Mouse (Mus musculus): ENCODE results near the gene Polr2j. TPM values are rescaled to one million over a fixed set of nuclear protein-coding genes. Genes with fewer than 3 reads are reported as not detected.

Polr2j gene
- polyA plus RNA-seq, 1 experiment from 2014 or later: 261 TPM

DNA sequence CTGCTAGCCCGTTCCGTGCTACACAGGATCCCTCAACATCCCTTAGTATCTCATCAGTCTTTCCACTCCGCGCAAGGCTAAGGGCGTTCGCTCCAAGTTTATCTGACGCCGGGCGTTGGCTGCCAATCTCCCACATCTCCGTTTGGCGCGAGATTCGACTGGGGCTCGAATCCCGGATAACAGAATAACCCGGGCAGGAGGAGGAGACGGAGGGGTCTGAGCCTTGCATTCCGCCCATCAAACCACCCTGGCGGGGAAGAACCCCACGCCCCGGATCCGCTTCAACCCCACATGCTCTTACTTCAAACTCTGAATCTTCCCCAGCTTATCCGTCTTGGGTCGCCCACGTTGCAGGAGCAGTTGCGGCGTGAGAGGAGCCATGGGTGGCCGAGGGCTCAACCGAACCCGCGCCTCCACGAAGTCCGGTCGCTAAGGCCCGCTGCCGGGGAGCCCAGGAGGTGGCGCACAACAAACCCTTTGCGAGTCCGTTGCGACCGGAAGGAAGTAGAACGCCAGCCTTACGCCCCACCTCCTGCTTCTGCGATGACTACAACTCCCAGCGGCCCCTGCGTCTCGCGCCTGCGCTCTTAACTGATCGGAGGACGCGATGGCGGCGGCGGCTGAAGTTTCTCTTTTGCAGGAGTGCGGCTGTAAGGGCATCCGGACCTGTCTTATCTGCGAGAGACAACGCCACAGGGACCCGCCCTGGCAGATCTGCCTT, 19.3 kb downstream of the Polr2j start, which contains the start of the genes Lrwd1 and Alkbh4:
TSS of gene Lrwd1 (minus strand) at position 504 of the 721 bp plus-strand sequence.
TSS of gene Alkbh4 (plus strand) at position 576 of the 721 bp plus-strand sequence.
- peak within 1 kb of the TSS; percentile 80 for H3K9ac ChIP-seq (ENCODE audit: low read depth, low read length)
- WGBS: under 1% methylated on average over 60 of the region's 60 CpGs
- H3K4me1 ChIP-seq (replicated peaks; ENCODE audit: control insufficient read depth, insufficient read depth, low read length): peaks cover 13% of the 10 kb centered on the region
- no peaks in the 10 kb centered on the region for H3K27me3 ChIP-seq (replicated peaks; ENCODE audit: control insufficient read depth, insufficient read depth, low read length)
- peak within 1 kb of the TSS; percentile 71 for H3K4me3 ChIP-seq (ENCODE audit: low read depth, low read length)
- peak; percentile 90 for ATAC-seq (replicated peaks; ENCODE audit: low FRiP score)
- no peaks in the 10 kb centered on the region for H3K9me3 ChIP-seq (ENCODE audit: control insufficient read depth, low read length)
- H3K4me2 ChIP-seq: peak within 1 kb of the TSS; percentile 78
- peak; percentile 95 for DNase-seq (ENCODE audit: low spot score)
- peak within 1 kb of the TSS; percentile 79 for H3K27ac ChIP-seq (ENCODE audit: low read depth, low read length)
- peaks cover 21% of the 10 kb centered on the region for H3K36me3 ChIP-seq (ENCODE audit: control insufficient read depth, insufficient read depth, low read length)

- Histone ChIP-seq H3K27me3 (replicated peaks; ENCODE audit: control insufficient read depth, insufficient read depth, low read length) (no peaks in the 10 kb centered on the region), H3K4me3 (ENCODE audit: low read depth, low read length) (peak overlapping the region; percentile 71), H3K4me2 (peak overlapping the region; percentile 78), H3K27ac (ENCODE audit: low read depth, low read length) (peak overlapping the region; percentile 63), H3K4me1 (replicated peaks; ENCODE audit: control insufficient read depth, insufficient read depth, low read length) (peaks cover 13% of the 10 kb centered on the region), H3K9me3 (ENCODE audit: control insufficient read depth, low read length) (no peaks in the 10 kb centered on the region), H3K36me3 (ENCODE audit: control insufficient read depth, insufficient read depth, low read length) (peaks cover 27% of the 10 kb centered on the region), H3K9ac (ENCODE audit: low read depth, low read length) (peak overlapping the region; percentile 77)
- DNase-seq (ENCODE audit: low spot score) (no peak), ATAC-seq (replicated peaks; ENCODE audit: low FRiP score) (no peak; the same call in 1 of the 2 replicates)
- 8% methylated on average over 20 of the region's 20 CpGs for whole genome bisulfite sequencing
Measured at GRCm38 (mm10) chr5:136136292-136136990, 20.0 kb downstream of the Polr2j start.

GRCm38 (mm10) chr5:136137658-136138274, 21.3 kb downstream of the Polr2j start:
- Histone ChIP-seq H3K27ac (ENCODE audit: low read depth, low read length) (peak overlapping the region; percentile 48; the same call in 1 of the 2 replicates), H3K4me1 (replicated peaks; ENCODE audit: control insufficient read depth, insufficient read depth, low read length) (peaks cover 13% of the 10 kb centered on the region), H3K4me3 (ENCODE audit: low read depth, low read length) (peak overlapping the region; percentile 71; the same call in 1 of the 2 replicates), H3K4me2 (peak overlapping the region; percentile 78), H3K9me3 (ENCODE audit: control insufficient read depth, low read length) (no peaks in the 10 kb centered on the region), H3K9ac (ENCODE audit: low read depth, low read length) (no peak overlapping the region), H3K27me3 (replicated peaks; ENCODE audit: control insufficient read depth, insufficient read depth, low read length) (no peaks in the 10 kb centered on the region), H3K36me3 (ENCODE audit: control insufficient read depth, insufficient read depth, low read length) (peaks cover 26% of the 10 kb centered on the region)
- peak; percentile 54 for DNase-seq (ENCODE audit: low spot score)
- no peak; the same call in 1 of the 2 replicates for ATAC-seq (replicated peaks; ENCODE audit: low FRiP score)
- WGBS: 57% methylated on average over 13 of the region's 13 CpGs

DNA sequence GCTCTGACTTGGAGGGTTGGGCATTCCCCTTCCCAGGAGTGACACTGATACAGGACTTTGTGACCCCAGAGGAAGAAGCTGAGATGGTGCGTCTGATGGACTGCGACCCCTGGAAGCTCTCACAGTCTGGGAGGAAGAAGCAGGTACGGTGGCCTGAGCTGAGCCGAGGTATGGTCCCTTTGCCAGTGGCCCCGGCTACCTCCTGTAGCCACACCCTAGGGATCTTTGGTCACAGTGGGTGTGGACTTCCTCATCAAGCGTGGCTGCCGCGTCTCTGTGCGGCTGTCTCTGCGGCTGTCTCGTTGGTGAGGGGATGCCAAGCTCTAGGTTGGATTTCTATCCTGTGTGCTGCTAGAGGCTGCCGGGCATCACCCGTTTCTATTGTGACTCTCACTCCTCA, 23.0 kb downstream of the Polr2j start:
- Histone ChIP-seq H3K4me3 (ENCODE audit: low read depth, low read length) (0 out of 2 replicates have a peak overlapping the region, but pooled peaks have one; percentile 5), H3K9me3 (ENCODE audit: control insufficient read depth, low read length) (no peaks in the 10 kb centered on the region), H3K9ac (ENCODE audit: low read depth, low read length) (no peak overlapping the region), H3K4me1 (replicated peaks; ENCODE audit: control insufficient read depth, insufficient read depth, low read length) (peaks cover 13% of the 10 kb centered on the region), H3K27me3 (replicated peaks; ENCODE audit: control insufficient read depth, insufficient read depth, low read length) (no peaks in the 10 kb centered on the region), H3K36me3 (ENCODE audit: control insufficient read depth, insufficient read depth, low read length) (peaks cover 22% of the 10 kb centered on the region), H3K27ac (ENCODE audit: low read depth, low read length) (no peak overlapping the region), H3K4me2 (no peak overlapping the region)
- ATAC-seq (replicated peaks; ENCODE audit: low FRiP score): no peak
- no peak for DNase-seq (ENCODE audit: low spot score)
- 90% methylated on average over 13 of the region's 13 CpGs for WGBS

DNA sequence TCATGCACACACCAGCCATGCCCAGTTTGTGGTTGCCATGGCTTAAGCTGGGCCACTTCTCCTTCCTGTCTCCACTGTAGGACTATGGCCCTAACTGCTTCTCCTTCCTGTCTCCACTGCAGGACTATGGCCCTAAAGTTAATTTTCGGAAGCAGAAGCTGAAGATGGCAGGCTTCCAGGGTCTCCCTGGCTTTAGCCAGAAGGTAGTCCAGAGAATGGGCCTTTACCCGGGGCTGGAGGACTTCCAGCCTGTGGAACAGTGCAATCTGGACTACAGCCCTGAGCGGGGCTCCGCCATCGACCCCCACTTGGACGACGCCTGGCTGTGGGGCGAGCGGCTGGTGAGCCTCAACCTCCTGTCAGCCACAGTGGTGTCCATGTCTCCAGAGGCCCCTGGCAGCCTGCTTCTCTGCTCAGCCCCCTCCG, 23.6 kb downstream of the Polr2j start:
- Histone ChIP-seq H3K9me3 (ENCODE audit: control insufficient read depth, low read length) (no peaks in the 10 kb centered on the region), H3K4me1 (replicated peaks; ENCODE audit: control insufficient read depth, insufficient read depth, low read length) (peaks cover 9% of the 10 kb centered on the region), H3K27ac (ENCODE audit: low read depth, low read length) (no peak overlapping the region), H3K36me3 (ENCODE audit: control insufficient read depth, insufficient read depth, low read length) (peaks cover 22% of the 10 kb centered on the region), H3K4me3 (ENCODE audit: low read depth, low read length) (no peak overlapping the region), H3K27me3 (replicated peaks; ENCODE audit: control insufficient read depth, insufficient read depth, low read length) (no peaks in the 10 kb centered on the region), H3K9ac (ENCODE audit: low read depth, low read length) (no peak overlapping the region), H3K4me2 (no peak overlapping the region)
- DNase-seq (ENCODE audit: low spot score) (no peak), ATAC-seq (replicated peaks; ENCODE audit: low FRiP score) (no peak)
- 92% methylated on average over 10 of the region's 10 CpGs for WGBS

DNA sequence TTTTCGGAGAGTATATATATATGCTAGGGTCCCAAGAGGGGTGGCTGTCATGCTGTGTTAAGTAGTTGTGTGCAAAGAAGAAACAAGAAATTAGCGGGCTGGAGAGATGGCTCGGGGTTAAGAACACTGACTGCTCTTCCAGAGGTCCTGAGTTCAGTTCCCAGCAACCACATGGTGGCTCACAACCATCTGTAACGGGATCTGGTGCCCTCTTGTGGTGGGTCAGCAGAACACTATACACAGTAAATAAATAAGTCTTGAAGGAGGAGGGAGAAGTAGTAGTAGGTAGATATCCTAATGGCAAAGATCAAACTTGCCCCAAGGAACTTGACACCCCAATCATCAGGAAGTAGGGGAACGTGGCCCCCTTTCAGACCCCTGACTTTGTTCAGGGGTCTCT, 26.3 kb downstream of the Polr2j start:
- H3K9me3 ChIP-seq (ENCODE audit: control insufficient read depth, low read length): no peaks in the 10 kb centered on the region
- H3K4me2 ChIP-seq: no peak overlapping the region
- 83% methylated on average over 5 of the region's 5 CpGs for WGBS
- ATAC-seq (replicated peaks; ENCODE audit: low FRiP score) (no peak), DNase-seq (ENCODE audit: low spot score) (no peak)
- H3K27me3 ChIP-seq (replicated peaks; ENCODE audit: control insufficient read depth, insufficient read depth, low read length): no peaks in the 10 kb centered on the region
- H3K9ac ChIP-seq (ENCODE audit: low read depth, low read length): no peak overlapping the region
- H3K4me3 ChIP-seq (ENCODE audit: low read depth, low read length): no peak overlapping the region
- H3K4me1 ChIP-seq (replicated peaks; ENCODE audit: control insufficient read depth, insufficient read depth, low read length): peaks cover 3% of the 10 kb centered on the region
- H3K36me3 ChIP-seq (ENCODE audit: control insufficient read depth, insufficient read depth, low read length): peaks cover 22% of the 10 kb centered on the region
- H3K27ac ChIP-seq (ENCODE audit: low read depth, low read length): no peak overlapping the region

GRCm38 (mm10) chr5:136143161-136143755, 26.8 kb downstream of the Polr2j start:
- no peaks in the 10 kb centered on the region for H3K9me3 ChIP-seq (ENCODE audit: control insufficient read depth, low read length)

More at GRCm38 (mm10) chr5:136143161-136143755, 26.8 kb downstream of the Polr2j start:
- H3K9ac ChIP-seq (ENCODE audit: low read depth, low read length): no peak overlapping the region
- H3K4me3 ChIP-seq (ENCODE audit: low read depth, low read length): no peak overlapping the region
- no peak for DNase-seq (ENCODE audit: low spot score)
- WGBS: 88% methylated on average over 6 of the region's 6 CpGs
- H3K4me2 ChIP-seq: no peak overlapping the region
- H3K27ac ChIP-seq (ENCODE audit: low read depth, low read length): no peak overlapping the region
- peaks cover 3% of the 10 kb centered on the region for H3K4me1 ChIP-seq (replicated peaks; ENCODE audit: control insufficient read depth, insufficient read depth, low read length)
- no peak for ATAC-seq (replicated peaks; ENCODE audit: low FRiP score)
- peaks cover 22% of the 10 kb centered on the region for H3K36me3 ChIP-seq (ENCODE audit: control insufficient read depth, insufficient read depth, low read length)
- H3K27me3 ChIP-seq (replicated peaks; ENCODE audit: control insufficient read depth, insufficient read depth, low read length): no peaks in the 10 kb centered on the region

All from liver, embryonic 11.5 days (tissue).